Mouse (Mus musculus): ENCODE data around the gene Apoa2. TPM values are rescaled to one million over a fixed set of nuclear protein-coding genes. Genes with fewer than 3 reads are reported as not detected.

Apoa2 gene
- total and polyA plus RNA-seq, 2 experiments from 2014 or later, result 4.5 to 14.5 TPM

- no peak for ATAC-seq (ENCODE audit: insufficient read depth, low read depth)
- Histone ChIP-seq H3K27ac (ENCODE audit: low read depth) (no peak overlapping the region), H3K36me3 (replicated peaks; ENCODE audit: control insufficient read depth, insufficient read depth, low read length) (no peaks in the 10 kb centered on the region), H3K4me3 (ENCODE audit: low read depth, low read length) (no peak overlapping the region), H3K9ac (replicated peaks; ENCODE audit: low read depth, low read length) (no peak overlapping the region), H3K4me2 (ENCODE audit: low read depth, low read length) (no peak overlapping the region), H3K27me3 (ENCODE audit: control insufficient read depth, insufficient read depth, low read length) (no peaks in the 10 kb centered on the region), H3K4me1 (ENCODE audit: control insufficient read depth, insufficient read depth) (no peaks in the 10 kb centered on the region; the same call in 1 of the 2 replicates), H3K9me3 (replicated peaks; ENCODE audit: control insufficient read depth, low read length) (no peaks in the 10 kb centered on the region)
- WGBS, result 8% methylated on average over 4 of the region's 4 CpGs
- DNase-seq (ENCODE audit: low spot score), result no peak
- no peak for TF ChIP-seq CTCF (IDR thresholded peaks at IDR 0.05; ENCODE audit: low read depth)
- TF ChIP-seq EP300 (IDR thresholded peaks at IDR 0.05; ENCODE audit: low read depth), result no peak
These were observed 15.4 kb upstream of the Apoa2 start for GRCm38 (mm10) chr1:171209409-171209808.

GRCm38 (mm10) chr1:171212854-171213253, 12.0 kb upstream of the Apoa2 start:
- Histone ChIP-seq H3K27me3 (ENCODE audit: control insufficient read depth, insufficient read depth, low read length) (no peaks in the 10 kb centered on the region), H3K36me3 (replicated peaks; ENCODE audit: control insufficient read depth, insufficient read depth, low read length) (no peaks in the 10 kb centered on the region), H3K4me1 (ENCODE audit: control insufficient read depth, insufficient read depth) (peaks cover 3% of the 10 kb centered on the region; the same call in 1 of the 2 replicates), H3K9me3 (replicated peaks; ENCODE audit: control insufficient read depth, low read length) (no peaks in the 10 kb centered on the region), H3K4me3 (ENCODE audit: low read depth, low read length) (no peak overlapping the region), H3K27ac (ENCODE audit: low read depth) (no peak overlapping the region), H3K4me2 (ENCODE audit: low read depth, low read length) (no peak overlapping the region), H3K9ac (replicated peaks; ENCODE audit: low read depth, low read length) (no peak overlapping the region)
- no peak for ATAC-seq (ENCODE audit: insufficient read depth, low read depth)
- DNase-seq (ENCODE audit: low spot score), result no peak
- TF ChIP-seq EP300 (IDR thresholded peaks at IDR 0.05; ENCODE audit: low read depth), result no peak
- TF ChIP-seq CTCF (IDR thresholded peaks at IDR 0.05; ENCODE audit: low read depth), result no peak
- 56% methylated on average over 3 of the region's 3 CpGs for WGBS

GRCm38 (mm10) chr1:171213801-171214496, 10.9 kb upstream of the Apoa2 start, which contains the start of gene Nr1i3:
TSS of gene Nr1i3 (plus strand) at chr1:171213970.
- H3K4me1 ChIP-seq (ENCODE audit: control insufficient read depth, insufficient read depth), result peaks cover 3% of the 10 kb centered on the region; the same call in 1 of the 2 replicates
- H3K36me3 ChIP-seq (replicated peaks; ENCODE audit: control insufficient read depth, insufficient read depth, low read length), result peaks cover 8% of the 10 kb centered on the region
- no peak within 1 kb of the TSS for H3K27ac ChIP-seq (ENCODE audit: low read depth)
- no peaks in the 10 kb centered on the region for H3K27me3 ChIP-seq (ENCODE audit: control insufficient read depth, insufficient read depth, low read length)
- no peak for ATAC-seq (ENCODE audit: insufficient read depth, low read depth)
- H3K4me3 ChIP-seq (ENCODE audit: low read depth, low read length), result no peak within 1 kb of the TSS
- H3K4me2 ChIP-seq (ENCODE audit: low read depth, low read length), result no peak within 1 kb of the TSS
- H3K9me3 ChIP-seq (replicated peaks; ENCODE audit: control insufficient read depth, low read length), result no peaks in the 10 kb centered on the region
- DNase-seq (ENCODE audit: low spot score), result no peak
- no peak within 1 kb of the TSS for H3K9ac ChIP-seq (replicated peaks; ENCODE audit: low read depth, low read length)
- WGBS, result 77% methylated on average over 10 of the region's 10 CpGs
- TF ChIP-seq EP300 (IDR thresholded peaks at IDR 0.05; ENCODE audit: low read depth) (no peak), CTCF (IDR thresholded peaks at IDR 0.05; ENCODE audit: low read depth) (no peak)

GRCm38 (mm10) chr1:171216241-171216955, 8.5 kb upstream of the Apoa2 start:
- Histone ChIP-seq H3K9ac (replicated peaks; ENCODE audit: low read depth, low read length) (no peak overlapping the region), H3K27me3 (ENCODE audit: control insufficient read depth, insufficient read depth, low read length) (no peaks in the 10 kb centered on the region), H3K4me1 (ENCODE audit: control insufficient read depth, insufficient read depth) (peaks cover 8% of the 10 kb centered on the region), H3K36me3 (replicated peaks; ENCODE audit: control insufficient read depth, insufficient read depth, low read length) (peaks cover 24% of the 10 kb centered on the region), H3K9me3 (replicated peaks; ENCODE audit: control insufficient read depth, low read length) (no peaks in the 10 kb centered on the region), H3K4me3 (ENCODE audit: low read depth, low read length) (no peak overlapping the region), H3K4me2 (ENCODE audit: low read depth, low read length) (no peak overlapping the region), H3K27ac (ENCODE audit: low read depth) (no peak overlapping the region)
- WGBS, result 63% methylated on average over 18 of the region's 18 CpGs
- DNase-seq (ENCODE audit: low spot score) (no peak), ATAC-seq (ENCODE audit: insufficient read depth, low read depth) (no peak)
- TF ChIP-seq CTCF (IDR thresholded peaks at IDR 0.05; ENCODE audit: low read depth) (no peak), EP300 (IDR thresholded peaks at IDR 0.05; ENCODE audit: low read depth) (no peak)

GRCm38 (mm10) chr1:171220871-171221270, 4.0 kb upstream of the Apoa2 start:
- Histone ChIP-seq H3K4me2 (ENCODE audit: low read depth, low read length) (peak overlapping the region; percentile 77), H3K4me1 (ENCODE audit: control insufficient read depth, insufficient read depth) (peaks cover 11% of the 10 kb centered on the region), H3K9me3 (replicated peaks; ENCODE audit: control insufficient read depth, low read length) (no peaks in the 10 kb centered on the region), H3K36me3 (replicated peaks; ENCODE audit: control insufficient read depth, insufficient read depth, low read length) (peaks cover 24% of the 10 kb centered on the region), H3K27ac (ENCODE audit: low read depth) (no peak overlapping the region), H3K27me3 (ENCODE audit: control insufficient read depth, insufficient read depth, low read length) (no peaks in the 10 kb centered on the region), H3K9ac (replicated peaks; ENCODE audit: low read depth, low read length) (no peak overlapping the region), H3K4me3 (ENCODE audit: low read depth, low read length) (peak overlapping the region; percentile 66)
- TF ChIP-seq EP300 (IDR thresholded peaks at IDR 0.05; ENCODE audit: low read depth) (no peak), CTCF (IDR thresholded peaks at IDR 0.05; ENCODE audit: low read depth) (peak; percentile 92)
- WGBS, result 5% methylated on average over 10 of the region's 10 CpGs
- DNase-seq (ENCODE audit: low spot score) (peak; percentile 83), ATAC-seq (ENCODE audit: insufficient read depth, low read depth) (no peak)
